Mouse (Mus musculus) lung, embryonic 14.5 days (tissue): ENCODE results near the gene Mthfd2. TPM values are rescaled to one million over a fixed set of nuclear protein-coding genes. Genes with fewer than 3 reads are reported as not detected.

ENCODE experiments used
- ATAC-seq: fragments of 200-750 bp; cut with Nextera tagmentation; 2 replicates; pipeline ENCODE4 v1.8.0; 2017; ENCODE audit warnings: mild to moderate bottlenecking, moderate TSS enrichment, moderate library complexity; ENCODE audit not compliant: insufficient read depth
- DNase-seq: peaks from one replicate; pipeline ENCODE4 v3.0.0-alpha.2; 2015
- H3K27ac ChIP-seq: fragments of 300-500 bp; sonication (generic); 2 replicates; pipeline ENCODE4 v1.5.1; 2014; ENCODE audit warnings: low read depth, mild to moderate bottlenecking, moderate library complexity
- H3K27me3 ChIP-seq: fragments of 300-500 bp; sonication (generic); 2 replicates; pipeline ENCODE4 v1.6.1; 2014; ENCODE audit warnings: low read length, control low read depth; ENCODE audit not compliant: insufficient read depth
- H3K36me3 ChIP-seq: fragments of 300-500 bp; sonication (generic); 2 replicates; pipeline ENCODE4 v1.6.1; 2014; ENCODE audit warnings: control low read depth; ENCODE audit not compliant: insufficient read depth
- H3K4me1 ChIP-seq: fragments of 300-500 bp; sonication (generic); 2 replicates; pipeline ENCODE4 v1.6.1; 2014; ENCODE audit warnings: antibody characterized with exemption, control low read depth; ENCODE audit not compliant: insufficient read depth
- H3K4me2 ChIP-seq: fragments of 300-500 bp; sonication (generic); 2 replicates; pipeline ENCODE4 v1.6.1; 2014; ENCODE audit warnings: mild to moderate bottlenecking
- H3K4me3 ChIP-seq: fragments of 300-500 bp; sonication (generic); 2 replicates; pipeline ENCODE4 v1.5.1; 2014; ENCODE audit warnings: low read depth, low read length
- H3K9ac ChIP-seq: fragments of 300-500 bp; sonication (generic); 2 replicates; pipeline ENCODE4 v1.6.1; 2014
- H3K9me3 ChIP-seq: fragments of 300-500 bp; sonication (generic); 2 replicates; pipeline ENCODE4 v1.6.1; 2016; ENCODE audit warnings: low read depth, low read length, control low read depth
- CTCF ChIP-seq: IDR thresholded peaks from 2 replicates; pipeline ENCODE4 v1.5.1; 2016; ENCODE audit warnings: antibody characterized with exemption, low read depth
- WGBS: fragments of 180-500 bp; shearing (Covaris S2); extraction: QIAGEN DNeasy Blood & Tissue Kit; methylation state at CpG from one replicate; pipeline ENCODE4 v1.1.7; 2014; 5-methylcytosine and 5-hydroxymethylcytosine counted together
- polyA plus RNA-seq: library from polyadenylated mRNA; unstranded; fragments of >200 nt; fragmentation: Nextera tagmentation; extraction: Ambion mirVana; gene quantifications from 2 replicates; pipeline ENCODE4 v1.2.1, GENCODE M21; 2014

Gene Mthfd2
- polyA plus RNA-seq, 1 experiment from 2014 or later, result 47.3 TPM

DNA sequence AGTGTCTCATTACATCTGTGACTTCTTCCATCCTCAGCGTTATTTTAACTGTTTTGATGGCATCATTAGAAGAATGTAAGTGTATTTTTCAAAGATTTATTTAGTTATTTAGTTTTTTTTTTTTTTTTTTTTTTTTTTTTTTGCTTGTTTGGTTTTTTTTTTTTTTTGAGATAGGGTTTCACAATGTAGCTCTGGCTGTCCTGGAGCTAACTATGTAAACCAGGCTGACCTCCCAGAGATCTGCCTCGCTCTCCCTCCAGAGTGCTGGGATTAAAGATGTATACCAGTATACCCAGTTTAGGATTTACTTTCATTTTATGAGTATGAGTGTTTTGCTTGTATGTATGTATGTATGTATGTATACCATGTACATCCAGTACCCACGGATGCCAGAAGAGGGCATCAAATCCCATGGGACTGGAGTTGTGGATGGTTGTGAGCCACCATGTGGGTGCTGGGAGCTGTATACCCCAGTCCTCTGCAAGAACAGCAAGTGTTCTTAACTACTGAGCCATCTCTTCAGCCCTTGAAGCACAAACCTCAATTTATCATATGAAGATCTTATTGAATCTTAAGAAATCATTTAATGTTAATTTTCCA lies 2.0 kb upstream of the Mthfd2 start:
- H3K27me3 ChIP-seq, result no peaks in the 10 kb centered on the region
- peaks cover 40% of the 10 kb centered on the region for H3K36me3 ChIP-seq
- no peaks in the 10 kb centered on the region for H3K9me3 ChIP-seq
- H3K9ac ChIP-seq, result no peak overlapping the region
- no peak overlapping the region for H3K27ac ChIP-seq
- TF ChIP-seq CTCF, result 0 out of 2 replicates have a peak, but pooled peaks have one; percentile 14
- H3K4me3 ChIP-seq, result no peak overlapping the region
- 91% methylated on average over 3 of the region's 3 CpGs for WGBS
- H3K4me2 ChIP-seq, result peak overlapping the region; percentile 87
- H3K4me1 ChIP-seq, result peaks cover 10% of the 10 kb centered on the region
- ATAC-seq (no peak), DNase-seq (peak; percentile 9)

DNA sequence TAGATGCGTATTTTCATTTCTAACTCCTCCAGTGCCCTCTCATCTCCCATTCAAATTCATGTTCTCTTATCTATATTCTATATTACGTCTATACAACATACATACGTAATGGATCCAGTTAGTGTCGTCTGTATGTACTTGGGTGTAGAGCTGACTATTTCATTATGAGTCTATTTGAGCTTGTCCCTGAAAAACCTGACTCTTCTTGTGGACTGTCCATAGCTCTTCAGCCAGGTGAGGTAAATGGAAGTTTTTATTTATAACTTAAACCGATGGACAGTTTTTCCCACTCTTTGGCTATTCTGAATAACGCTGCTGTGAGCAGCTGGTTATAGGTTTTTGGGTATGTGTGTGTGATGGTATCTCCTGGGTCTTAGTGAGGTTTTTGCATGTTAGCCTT lies 1.1 kb upstream of the Mthfd2 start:
- H3K27me3 ChIP-seq, result no peaks in the 10 kb centered on the region
- peak overlapping the region; percentile 87 for H3K4me2 ChIP-seq
- peaks cover 10% of the 10 kb centered on the region for H3K4me1 ChIP-seq
- no peak overlapping the region for H3K27ac ChIP-seq
- no peak for TF ChIP-seq CTCF
- H3K9me3 ChIP-seq, result no peaks in the 10 kb centered on the region
- WGBS, result 53% methylated on average over 6 of the region's 6 CpGs
- no peak for DNase-seq
- H3K4me3 ChIP-seq, result peak overlapping the region; percentile 79
- ATAC-seq, result no peak
- peaks cover 32% of the 10 kb centered on the region for H3K36me3 ChIP-seq
- peak overlapping the region; percentile 75 for H3K9ac ChIP-seq

DNA sequence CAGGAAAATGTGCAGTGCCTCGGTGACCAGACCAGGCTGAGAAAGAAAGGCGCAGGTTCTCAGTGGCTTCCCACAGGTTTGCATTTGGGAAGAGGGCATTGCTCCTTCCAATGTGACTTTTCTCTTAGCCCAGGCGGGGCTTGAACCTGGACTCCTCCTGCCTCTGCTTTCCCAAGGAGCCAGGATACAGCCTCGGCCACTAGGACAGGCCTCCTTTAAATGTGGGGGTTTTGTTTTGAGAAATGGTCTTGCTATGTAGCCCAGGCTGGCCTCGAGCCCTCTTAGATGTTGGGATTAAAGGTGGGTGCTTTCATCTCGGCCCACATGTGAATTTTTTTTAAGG lies 657 bp upstream of the Mthfd2 start:
- peak overlapping the region; percentile 75 for H3K9ac ChIP-seq
- H3K36me3 ChIP-seq, result peaks cover 28% of the 10 kb centered on the region
- peak overlapping the region; percentile 87 for H3K4me2 ChIP-seq
- peaks cover 10% of the 10 kb centered on the region for H3K4me1 ChIP-seq
- ATAC-seq (no peak), DNase-seq (no peak)
- 3% methylated on average over 6 of the region's 6 CpGs for WGBS
- H3K27ac ChIP-seq, result peak overlapping the region; percentile 92
- no peaks in the 10 kb centered on the region for H3K27me3 ChIP-seq
- TF ChIP-seq CTCF, result no peak
- no peaks in the 10 kb centered on the region for H3K9me3 ChIP-seq
- peak overlapping the region; percentile 79 for H3K4me3 ChIP-seq

DNA sequence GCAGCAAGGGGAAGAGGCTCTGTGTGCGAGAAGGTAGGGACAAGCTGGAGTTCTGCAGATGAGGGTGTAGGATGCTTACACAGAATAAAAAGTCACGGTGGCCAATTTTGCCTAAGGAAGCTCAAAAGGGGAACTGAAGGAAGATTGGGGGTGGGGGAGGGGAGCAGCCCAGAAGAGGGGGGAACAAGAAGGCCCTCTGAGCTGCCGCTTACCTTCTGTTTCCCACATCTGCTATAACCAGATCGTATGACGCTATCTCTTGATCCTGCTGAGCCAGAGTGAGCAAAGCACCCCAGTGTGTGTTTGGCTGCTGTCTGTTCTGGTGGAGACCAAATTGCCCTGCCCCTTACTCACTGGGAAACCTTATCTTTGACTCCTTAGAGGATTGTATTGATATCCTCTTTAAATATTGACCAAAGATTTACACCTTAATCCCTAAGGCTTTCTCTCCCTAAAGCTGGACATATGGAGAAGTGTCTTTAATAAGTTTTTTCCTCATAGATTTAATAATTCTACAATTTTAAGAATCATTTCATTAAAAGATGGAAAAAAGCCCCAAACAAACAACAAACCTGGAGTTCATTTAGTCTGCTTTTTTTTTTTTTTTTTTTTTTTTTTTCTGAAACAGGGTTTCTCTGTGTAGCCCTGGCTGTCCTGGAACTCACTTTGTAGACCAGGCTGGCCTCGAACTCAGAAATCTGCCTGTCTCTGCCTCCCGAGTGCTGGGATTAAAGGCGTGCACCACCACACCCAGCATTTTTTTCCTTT lies 1.9 kb downstream of the Mthfd2 start:
- Histone ChIP-seq H3K27me3 (no peaks in the 10 kb centered on the region), H3K27ac (no peak overlapping the region), H3K4me1 (peaks cover 10% of the 10 kb centered on the region), H3K36me3 (peaks cover 4% of the 10 kb centered on the region; the same call in 1 of the 2 replicates), H3K9ac (no peak overlapping the region), H3K9me3 (no peaks in the 10 kb centered on the region), H3K4me2 (no peak overlapping the region), H3K4me3 (no peak overlapping the region)
- TF ChIP-seq CTCF, result no peak
- ATAC-seq, result no peak
- no peak for DNase-seq
- 53% methylated on average over 8 of the region's 8 CpGs for WGBS

DNA sequence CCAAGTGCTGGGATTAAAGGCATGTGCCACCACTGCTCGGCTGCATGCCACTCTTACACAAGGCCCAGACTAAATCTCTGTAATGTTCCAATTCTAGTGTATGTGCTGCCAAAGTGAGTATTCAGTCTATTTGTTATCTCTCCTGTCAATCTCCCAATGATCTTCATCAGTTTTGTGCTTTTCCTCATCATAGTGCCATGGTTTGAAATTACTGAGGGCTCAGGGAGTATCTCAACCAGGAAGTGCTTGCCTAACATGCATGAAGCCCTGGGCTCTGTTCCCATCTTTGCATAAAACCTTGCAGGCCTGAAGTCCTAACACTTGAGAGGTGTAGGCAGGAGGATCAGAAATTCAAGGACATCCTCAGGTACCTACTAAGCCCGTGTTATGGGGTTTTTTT lies 2.9 kb downstream of the Mthfd2 start:
- H3K27ac ChIP-seq, result no peak overlapping the region
- DNase-seq, result no peak
- H3K9ac ChIP-seq, result no peak overlapping the region
- no peak for ATAC-seq
- TF ChIP-seq CTCF, result no peak
- H3K36me3 ChIP-seq, result no peaks in the 10 kb centered on the region
- no peaks in the 10 kb centered on the region for H3K27me3 ChIP-seq
- WGBS, result 60% methylated on average over 2 of the region's 2 CpGs
- H3K4me1 ChIP-seq, result peaks cover 10% of the 10 kb centered on the region
- no peaks in the 10 kb centered on the region for H3K9me3 ChIP-seq
- no peak overlapping the region for H3K4me2 ChIP-seq
- no peak overlapping the region for H3K4me3 ChIP-seq

DNA sequence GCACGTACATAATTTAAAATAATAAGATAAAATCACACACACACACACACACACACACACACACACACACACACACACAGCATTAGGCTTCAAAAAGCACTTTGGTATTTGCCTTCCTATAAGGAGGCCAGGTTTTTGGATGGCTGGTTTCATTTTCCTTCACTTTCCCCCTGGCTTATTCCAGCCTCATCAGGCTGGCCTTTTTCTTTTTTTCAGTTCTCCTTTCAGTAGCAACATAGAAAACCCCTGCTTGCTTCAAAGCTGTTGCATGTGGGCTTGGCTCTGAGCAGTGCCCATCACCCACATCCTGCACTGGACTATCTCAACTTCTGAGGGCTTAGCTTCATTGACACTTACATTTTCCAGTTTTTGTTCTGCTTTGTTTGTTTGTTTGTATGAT lies 3.8 kb downstream of the Mthfd2 start:
- Histone ChIP-seq H3K4me2 (no peak overlapping the region), H3K9ac (no peak overlapping the region), H3K27me3 (no peaks in the 10 kb centered on the region), H3K9me3 (no peaks in the 10 kb centered on the region), H3K36me3 (no peaks in the 10 kb centered on the region), H3K4me1 (peaks cover 7% of the 10 kb centered on the region), H3K4me3 (no peak overlapping the region), H3K27ac (no peak overlapping the region)
- ATAC-seq, result no peak
- TF ChIP-seq CTCF, result no peak
- 63% methylated on average over 1 of the region's 1 CpGs for WGBS
- no peak for DNase-seq

DNA sequence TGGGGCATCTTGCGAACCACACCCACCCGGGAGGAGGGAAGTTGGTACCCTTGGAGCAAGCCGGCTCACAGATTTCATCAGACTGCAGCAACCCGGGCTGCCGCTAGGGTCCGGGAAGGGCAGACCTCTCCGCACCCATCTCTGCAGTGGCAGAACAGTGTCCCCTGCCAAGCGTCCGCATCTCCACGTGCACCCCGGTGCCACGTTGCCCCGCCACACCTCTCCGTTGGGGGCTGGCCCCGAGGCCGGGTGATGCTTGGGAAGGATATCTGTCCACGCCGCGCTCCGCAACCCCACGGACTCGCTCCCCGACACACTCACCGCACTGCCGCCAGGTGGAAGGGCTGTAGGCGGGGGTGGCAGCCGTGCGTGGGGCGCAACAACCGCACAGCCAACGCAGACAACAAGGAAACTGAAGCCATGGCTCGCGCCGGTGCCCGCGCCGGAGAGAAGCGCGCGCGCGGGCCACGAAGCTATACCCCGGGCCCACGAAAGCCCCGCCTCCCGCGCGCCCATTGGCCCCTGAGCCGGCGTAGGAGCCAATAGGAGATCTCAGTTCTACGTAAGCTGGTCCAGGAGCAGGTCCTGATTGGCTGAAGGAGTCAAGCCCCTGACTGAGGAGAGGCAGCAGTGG lies 8.5 kb downstream of the Mthfd2 start:
- TF ChIP-seq CTCF, result peak; percentile 87
- whole genome bisulfite sequencing, result under 1% methylated on average over 52 of the region's 52 CpGs
- H3K36me3 ChIP-seq, result peaks cover 11% of the 10 kb centered on the region
- peak overlapping the region; percentile 84 for H3K4me2 ChIP-seq
- ATAC-seq (peak; percentile 99), DNase-seq (peak; percentile 96)
- H3K9ac ChIP-seq, result peak overlapping the region; percentile 76
- H3K27ac ChIP-seq, result 0 out of 2 replicates have a peak overlapping the region, but pooled peaks have one; percentile 38
- H3K9me3 ChIP-seq, result no peaks in the 10 kb centered on the region
- no peaks in the 10 kb centered on the region for H3K27me3 ChIP-seq
- peak overlapping the region; percentile 96 for H3K4me3 ChIP-seq
- peaks cover 4% of the 10 kb centered on the region; the same call in 1 of the 2 replicates for H3K4me1 ChIP-seq
